Mouse (Mus musculus) liver, adult 2 months (tissue): Measurements from ENCODE around the gene Klf7.

Experiments
- CTCF ChIP-seq: fragments of 200-500 bp; IDR thresholded peaks from 2 replicates; pipeline ENCODE4 v1.5.1; 2011; ENCODE audit warnings: low read depth, low read length, control low read depth
- POLR2A ChIP-seq: fragments of 200-500 bp; IDR thresholded peaks from 2 replicates; pipeline ENCODE4 v1.6.1; 2011; ENCODE audit warnings: low read length, control low read depth; ENCODE audit not compliant: insufficient read depth; ENCODE audit errors: extremely low read depth

DNA sequence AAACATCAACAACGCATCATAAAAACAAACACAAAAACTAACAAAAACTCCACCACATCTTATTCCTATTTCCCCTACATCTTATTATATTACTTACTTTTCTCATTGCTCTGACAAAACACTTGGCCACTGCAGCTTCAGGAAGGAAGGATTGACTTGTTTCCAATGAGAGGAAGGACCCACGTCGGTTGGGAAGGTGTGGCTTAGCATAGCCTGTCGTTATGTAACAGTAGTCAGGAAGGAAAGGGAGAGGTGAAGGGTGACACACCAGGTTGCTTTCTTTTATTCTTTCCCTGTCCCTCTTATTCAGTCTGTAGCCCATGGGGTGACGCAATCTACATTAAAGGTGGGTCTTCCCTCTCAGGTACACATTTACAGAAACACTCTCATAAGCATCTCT is 129.6 kb downstream of the Klf7 start:
- TF ChIP-seq POLR2A (no peak), CTCF (no peak)
